15 mouse cellular contexts compared by ENCODE assay signal in genomic region chr3:41172306-41173215, GRCm38 (mm10).
DNase-seq lines count a peak whose midpoint lies in the region; ATAC-seq and TF ChIP-seq lines count a peak whose summit lies in the region.
"Had no signal": no experiment of that assay in that cellular context is flagged by ENCODE, and none has a peak within 500 bp of the region (broad histone marks: within the 10 kb centered on the region; RNA-seq: fewer than 3 reads in every experiment).

No protein-coding gene starts in this region.

- peak overlapping the region; percentile 54 for H3K4me2 ChIP-seq in heart, embryonic 13.5 days
- H3K4me2 ChIP-seq in lung, postnatal 0 days (replicated peaks; ENCODE audit: low read depth, low read length): no peak overlapping the region
- H3K4me2 ChIP-seq in myocyte (ENCODE audit: low read depth): peak overlapping the region; percentile 55
- H3K4me2 ChIP-seq: forebrain, embryonic 12.5 days; midbrain, embryonic 15.5 days had no signal

- H3ac ChIP-seq in myocyte (ENCODE audit: control insufficient read depth, insufficient read length): no peak overlapping the region

- TF ChIP-seq POLR2A in lung, adult 2 months (IDR thresholded peaks at IDR 0.05; ENCODE audit: borderline replicate concordance, extremely low read depth, low read depth, low read length): no peak
- no peak for TF ChIP-seq POLR2A in myocyte (IDR thresholded peaks at IDR 0.05; ENCODE audit: insufficient read length, low read depth)

- H3K9ac ChIP-seq in heart, embryonic 13.5 days: peak overlapping the region; percentile 60; the same call in 1 of the 2 replicates
- no peak overlapping the region for H3K9ac ChIP-seq in lung, postnatal 0 days (replicated peaks; ENCODE audit: low read depth)
- H3K9ac ChIP-seq: forebrain, embryonic 12.5 days; midbrain, embryonic 15.5 days had no signal

- H3K4me1 ChIP-seq in heart, embryonic 13.5 days: peaks cover 62% of the 10 kb centered on the region
- H3K4me1 ChIP-seq in lung, postnatal 0 days (ENCODE audit: insufficient read depth, low read depth, low read length): no peaks in the 10 kb centered on the region
- no peaks in the 10 kb centered on the region; the same call in 1 of the 2 replicates for H3K4me1 ChIP-seq in lung, adult 2 months (ENCODE audit: control insufficient read depth, insufficient read depth, low read length)
- H3K4me1 ChIP-seq in forebrain, embryonic 10.5 days: peaks cover 7% of the 10 kb centered on the region
- H3K4me1 ChIP-seq: forebrain, embryonic 12.5 days; midbrain, embryonic 15.5 days had no signal

- no peak for ATAC-seq in heart, embryonic 13.5 days (ENCODE audit: extremely low read depth, insufficient number of reproducible peaks, low FRiP score, low TSS enrichment)
- peak; percentile 55 for ATAC-seq in lung, postnatal 0 days
- ATAC-seq: CD4-positive, CD25-positive, alpha-beta regulatory T cell, adult 4 months; midbrain, embryonic 15.5 days had no signal

- intact Hi-C loops in heart, postnatal 14 days (cut with DNase I): loop anchor here (10.0 kb wide), 1 partner anchor 572 kb away; the partner anchor contains the start of genes D3Ertd751e and Sclt1

- H3K27me3 ChIP-seq in heart, embryonic 13.5 days (replicated peaks): no peaks in the 10 kb centered on the region
- H3K27me3 ChIP-seq in lung, postnatal 0 days (replicated peaks; ENCODE audit: insufficient read depth, low read length): no peaks in the 10 kb centered on the region
- H3K27me3 ChIP-seq in myocyte (ENCODE audit: control insufficient read depth, insufficient read depth, insufficient read length): no peaks in the 10 kb centered on the region
- no peaks in the 10 kb centered on the region for H3K27me3 ChIP-seq in forebrain, embryonic 10.5 days (ENCODE audit: poor library complexity, severe bottlenecking)
- H3K27me3 ChIP-seq: forebrain, embryonic 12.5 days; midbrain, embryonic 15.5 days had no signal

- no peaks in the 10 kb centered on the region for H3K9me3 ChIP-seq in heart, embryonic 13.5 days
- no peaks in the 10 kb centered on the region for H3K9me3 ChIP-seq in lung, postnatal 0 days (ENCODE audit: low read length)
- H3K9me3 ChIP-seq in forebrain, embryonic 10.5 days: no peaks in the 10 kb centered on the region; the same call in 1 of the 2 replicates
- H3K9me3 ChIP-seq: midbrain, embryonic 15.5 days had no signal

- H3K27ac ChIP-seq in heart, embryonic 13.5 days (replicated peaks): peak overlapping the region; percentile 93
- H3K27ac ChIP-seq in lung, postnatal 0 days (ENCODE audit: low read length): no peak overlapping the region
- no peak overlapping the region for H3K27ac ChIP-seq in forebrain, embryonic 10.5 days
- H3K27ac ChIP-seq: forebrain, embryonic 12.5 days; midbrain, embryonic 15.5 days had no signal

- no peaks in the 10 kb centered on the region for H3K79me2 ChIP-seq in myocyte (ENCODE audit: control insufficient read depth, insufficient read depth)

- WGBS in heart, embryonic 13.5 days: 43% methylated on average over 11 of the region's 11 CpGs
- 54% methylated on average over 11 of the region's 11 CpGs for WGBS in lung, postnatal 0 days
- WGBS in lung, adult 2 months: 50% methylated on average over 11 of the region's 11 CpGs
- 90% methylated on average over 11 of the region's 11 CpGs for WGBS in forebrain, embryonic 10.5 days

- no peaks in the 10 kb centered on the region for H3K36me3 ChIP-seq in heart, embryonic 13.5 days
- no peaks in the 10 kb centered on the region for H3K36me3 ChIP-seq in lung, postnatal 0 days (ENCODE audit: insufficient read depth, low read length)
- H3K36me3 ChIP-seq in myocyte (ENCODE audit: control insufficient read depth, insufficient read depth): no peaks in the 10 kb centered on the region
- no peaks in the 10 kb centered on the region for H3K36me3 ChIP-seq in forebrain, embryonic 10.5 days (replicated peaks)
- H3K36me3 ChIP-seq: forebrain, embryonic 12.5 days; midbrain, embryonic 15.5 days had no signal

- peak; percentile 33; the same call in 1 of the 2 replicates for TF ChIP-seq EP300 in lung, postnatal 0 days (IDR thresholded peaks at IDR 0.05)

- H3K4me3 ChIP-seq in heart, embryonic 13.5 days: peak overlapping the region; percentile 4; the same call in 1 of the 2 replicates
- H3K4me3 ChIP-seq in lung, postnatal 0 days (ENCODE audit: low read depth, low read length): no peak overlapping the region
- H3K4me3 ChIP-seq in lung, adult 2 months (replicated peaks; ENCODE audit: extremely low read depth, low read depth, low read length): no peak overlapping the region
- no peak overlapping the region for H3K4me3 ChIP-seq in myocyte
- H3K4me3 ChIP-seq in forebrain, embryonic 10.5 days: no peak overlapping the region
- H3K4me3 ChIP-seq: forebrain, embryonic 12.5 days; midbrain, embryonic 15.5 days had no signal

- no peak for TF ChIP-seq CTCF in lung, postnatal 0 days (IDR thresholded peaks at IDR 0.05)
- no peak for TF ChIP-seq CTCF in lung, adult 2 months (IDR thresholded peaks at IDR 0.05; ENCODE audit: insufficient read depth, low read length)

- DNase-seq in heart, postnatal 14 days: no peak
- peak; percentile 51 for DNase-seq in lung, postnatal 0 days (ENCODE audit: low spot score)
- no peak for DNase-seq in lung, adult 2 months
- DNase-seq in heart, postnatal 4 days: peak; percentile 4
- no peak for DNase-seq in forebrain, embryonic 10.5 days (ENCODE audit: extremely low spot score, low spot score)
- no peak for DNase-seq in cerebellum, adult 11 months
- DNase-seq: adrenal gland, postnatal 36 days; cerebellum, postnatal 10 days; right cerebral cortex, postnatal 14 days; thymus, postnatal 25 days had no signal

TF ChIP-seq in myocyte, 11 proteins besides CTCF, POLR2A, EP300 and RAD21:
- peak in 1 of 3 experiments; percentile 31 for TF ChIP-seq MYOG (IDR thresholded peaks at IDR 0.05; ENCODE audit: control insufficient read depth in 1 of 3, insufficient read depth in 1 of 3, insufficient read length in 2 of 3, low read depth in 2 of 3)
- TF ChIP-seq TCF12 (IDR thresholded peaks at IDR 0.05; ENCODE audit: insufficient read depth, poor library complexity, severe bottlenecking): no peak

Comparison
In these comparisons a context has a peak if more than half of its experiments do, and no peak if none do; other contexts are left out.
1. DNase-seq: peak in lung, postnatal 0 days (single experiment) and heart, postnatal 4 days (single experiment); none in heart, postnatal 14 days (0 of 2), lung, adult 2 months (single experiment), forebrain, embryonic 10.5 days (single experiment) and cerebellum, adult 11 months (single experiment).